Mouse (Mus musculus): Measurements from ENCODE around the gene 1500009C09Rik. TPM values are rescaled to one million over a fixed set of nuclear protein-coding genes. Genes with fewer than 3 reads are reported as not detected.

1500009C09Rik gene
- total and polyA plus RNA-seq, 3 experiments: not detected

DNA sequence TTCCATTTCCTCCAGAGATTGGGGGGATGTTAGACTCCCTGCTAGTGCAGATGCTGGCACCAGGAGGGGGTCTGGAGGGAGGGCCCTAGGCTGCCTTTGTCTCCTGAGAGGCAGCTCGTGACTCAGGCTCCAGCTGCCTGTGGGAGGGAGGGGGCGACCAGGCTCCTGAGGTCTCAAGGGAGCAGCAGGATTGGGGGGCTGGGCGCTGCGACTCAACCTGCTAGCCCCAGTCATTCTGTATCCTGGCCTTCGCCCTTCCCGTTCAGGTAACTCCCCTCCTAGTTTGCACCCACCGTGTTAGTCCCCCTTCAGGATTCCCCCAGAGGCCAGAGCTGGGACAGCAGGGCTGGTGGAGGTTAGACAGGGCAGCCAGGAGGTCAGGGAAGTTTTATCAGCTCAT lies 35.2 kb upstream of the 1500009C09Rik start (continued):
- TF ChIP-seq ZC3H11A (IDR thresholded peaks at IDR 0.05; ENCODE audit: low read depth, low read length): no peak
- no peak for TF ChIP-seq USF2 (conservative IDR thresholded peaks at IDR 0.05; ENCODE audit: low read depth, low read length)
- peak; percentile 47; the same call in 1 of the 2 replicates for TF ChIP-seq CHD1 (IDR thresholded peaks at IDR 0.05; ENCODE audit: low read depth, low read length)
- TF ChIP-seq JUN (IDR thresholded peaks at IDR 0.05; ENCODE audit: insufficient read depth, low read depth, low read length): no peak
- peak; percentile 26; the same call in 1 of the 2 replicates for TF ChIP-seq TBP (conservative IDR thresholded peaks at IDR 0.05; ENCODE audit: low read depth, low read length)
- TF ChIP-seq MAZ (IDR thresholded peaks at IDR 0.05; ENCODE audit: low read depth, low read length): peak; percentile 96
- peak; percentile 86 for TF ChIP-seq SIN3A (IDR thresholded peaks at IDR 0.05; ENCODE audit: low read length)
- TF ChIP-seq UBTF (IDR thresholded peaks at IDR 0.05; ENCODE audit: low read depth, low read length): peak; percentile 79
- peak; percentile 13; the same call in 1 of the 2 replicates for TF ChIP-seq USF1 (IDR thresholded peaks at IDR 0.05; ENCODE audit: low read depth, low read length)

DNA sequence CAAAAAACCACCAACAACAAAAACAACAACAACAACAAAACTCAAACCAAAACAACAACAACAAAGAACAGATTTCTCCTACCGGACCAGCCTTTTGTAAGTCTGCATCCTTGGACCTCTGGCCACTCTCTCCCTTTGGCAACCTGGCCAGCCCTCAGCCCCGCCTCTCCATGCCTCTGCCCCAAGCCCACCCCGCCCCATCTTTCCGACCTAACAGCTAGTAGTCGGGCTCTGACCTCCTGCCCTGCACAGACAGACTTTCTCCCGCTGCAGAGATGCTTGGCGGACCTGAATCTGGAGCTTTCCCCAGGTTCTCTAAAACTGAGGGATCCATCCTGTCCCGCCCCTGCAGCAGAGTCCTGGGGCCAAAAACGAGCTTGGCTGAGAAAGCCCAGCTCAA lies 34.2 kb upstream of the 1500009C09Rik start:
- DNase-seq (ENCODE audit: extremely low read depth): no peak
- Histone ChIP-seq H3K36me3 (replicated peaks in 1 of 2; ENCODE audit: control insufficient read depth in 1 of 2, insufficient read depth in 1 of 2, low read length in 1 of 2) (peaks cover 5 to 17% of the 10 kb centered on the region in 2 experiments), H3K27ac (ENCODE audit: insufficient read depth, low read depth) (peak overlapping the region; percentile 96), H3K4me3 (replicated peaks in 1 of 3; ENCODE audit: low read depth in 2 of 3, low read length in 2 of 3, poor library complexity in 1 of 3) (peak overlapping the region; percentile 50 to 75 (median 52)), H3K9ac (ENCODE audit: insufficient read depth, low read depth) (peak overlapping the region; percentile 93), H3K9me3 (replicated peaks; ENCODE audit: low read length) (no peaks in the 10 kb centered on the region), H3K4me1 (ENCODE audit: control insufficient read depth in 1 of 2, insufficient read depth in 2 of 2) (peaks cover 18 to 75% of the 10 kb centered on the region in 2 experiments), H3K79me2 (replicated peaks; ENCODE audit: control insufficient read depth, extremely low read depth, insufficient read depth, poor library complexity, severe bottlenecking) (peaks cover 29% of the 10 kb centered on the region), H3K27me3 (replicated peaks) (no peaks in the 10 kb centered on the region), H3K4me2 (ENCODE audit: insufficient read depth, low read depth, poor library complexity, severe bottlenecking) (peak overlapping the region; percentile 68)
- dilution Hi-C loops (cut with MboI; ENCODE audit: extremely low pct_ligation_motif_present, extremely low pct_unique_long_range_greater_than_20kb, low sequenced_read_pairs): no loop called here
- in situ Hi-C loops (cut with MboI; ENCODE audit: low pct_ligation_motif_present, low pct_unique_long_range_greater_than_20kb, low sequenced_read_pairs): loop anchor here (10.0 kb wide), 1 partner anchor 73 kb away; the partner anchor contains the start of gene Srebf2
- TF ChIP-seq SIN3A (IDR thresholded peaks at IDR 0.05; ENCODE audit: low read length) (no peak; the same call in 1 of the 2 replicates), NRF1 (IDR thresholded peaks at IDR 0.05; ENCODE audit: low read depth, low read length) (no peak), RCOR1 (conservative IDR thresholded peaks at IDR 0.05; ENCODE audit: low read depth, low read length) (no peak), SMC3 (IDR thresholded peaks at IDR 0.05; ENCODE audit: low read depth, low read length) (no peak), CHD1 (IDR thresholded peaks at IDR 0.05; ENCODE audit: low read depth, low read length) (no peak; the same call in 1 of the 2 replicates), MXI1 (IDR thresholded peaks at IDR 0.05; ENCODE audit: low read depth, low read length) (no peak; the same call in none of the 2 replicates), BHLHE40 (IDR thresholded peaks at IDR 0.05; ENCODE audit: low read depth, low read length) (peak; percentile 49), ZNF384 (IDR thresholded peaks at IDR 0.05; ENCODE audit: low read depth, low read length) (no peak), ZMIZ1 (IDR thresholded peaks at IDR 0.05; ENCODE audit: low read depth, low read length) (no peak; the same call in 1 of the 2 replicates), POLR2A (IDR thresholded peaks at IDR 0.05; ENCODE audit: low read depth, low read length) (peak; percentile 72), HCFC1 (IDR thresholded peaks at IDR 0.05; ENCODE audit: low read depth, low read length) (no peak), RAD21 (IDR thresholded peaks at IDR 0.05; ENCODE audit: low read depth, low read length) (no peak), POLR2AphosphoS2 (IDR thresholded peaks at IDR 0.05; ENCODE audit: low read depth, low read length) (peak; percentile 38; the same call in 1 of the 2 replicates), TCF12 (IDR thresholded peaks at IDR 0.05; ENCODE audit: low read depth, low read length) (peak; percentile 79), IRF4 (IDR thresholded peaks at IDR 0.05; ENCODE audit: low read depth, low read length) (peak; percentile 7; the same call in 1 of the 2 replicates), USF1 (IDR thresholded peaks at IDR 0.05; ENCODE audit: low read depth, low read length) (no peak), UBTF (IDR thresholded peaks at IDR 0.05; ENCODE audit: low read depth, low read length) (peak; percentile 49; the same call in 1 of the 2 replicates), PAX5 (IDR thresholded peaks at IDR 0.05; ENCODE audit: low read length) (no peak), TBP (conservative IDR thresholded peaks at IDR 0.05; ENCODE audit: low read depth, low read length) (peak; percentile 52), ZC3H11A (IDR thresholded peaks at IDR 0.05; ENCODE audit: low read depth, low read length) (no peak), NELFE (IDR thresholded peaks at IDR 0.05; ENCODE audit: low read depth, low read length) (peak; percentile 78; the same call in 1 of the 2 replicates), MAZ (IDR thresholded peaks at IDR 0.05; ENCODE audit: low read depth, low read length) (peak; percentile 58), ELF1 (IDR thresholded peaks at IDR 0.05; ENCODE audit: low read depth, low read length) (0 out of 2 replicates have a peak, but pooled peaks have one; percentile 11), JUND (conservative IDR thresholded peaks at IDR 0.05; ENCODE audit: low read depth, low read length) (no peak), USF2 (conservative IDR thresholded peaks at IDR 0.05; ENCODE audit: low read depth, low read length) (no peak), ZKSCAN1 (IDR thresholded peaks at IDR 0.05; ENCODE audit: borderline replicate concordance, low read depth, low read length) (no peak), MAFK (IDR thresholded peaks at IDR 0.05; ENCODE audit: insufficient replicate concordance, low read length) (no peak), CTCF (conservative IDR thresholded peaks at IDR 0.05 in 1 of 2, IDR thresholded peaks at IDR 0.05 in 1 of 2; ENCODE audit: low read depth in 2 of 2, low read length in 2 of 2) (no peak), ETS1 (conservative IDR thresholded peaks at IDR 0.05; ENCODE audit: low read depth, low read length) (no peak; the same call in 1 of the 2 replicates), EP300 (IDR thresholded peaks at IDR 0.05; ENCODE audit: low read length) (no peak), KAT2A (IDR thresholded peaks at IDR 0.05; ENCODE audit: insufficient replicate concordance, low read length) (0 out of 2 replicates have a peak, but pooled peaks have one; percentile 14), MYC (IDR thresholded peaks at IDR 0.05; ENCODE audit: low read depth, low read length) (0 out of 2 replicates have a peak, but pooled peaks have one; percentile 6), MAX (IDR thresholded peaks at IDR 0.05; ENCODE audit: low read length) (peak; percentile 47), GABPA (IDR thresholded peaks at IDR 0.05; ENCODE audit: insufficient replicate concordance, low read depth, low read length) (no peak), JUN (IDR thresholded peaks at IDR 0.05; ENCODE audit: insufficient read depth, low read depth, low read length) (no peak)
